ENCODE assay signal across 34 mouse cellular contexts in the genomic region with DNA sequence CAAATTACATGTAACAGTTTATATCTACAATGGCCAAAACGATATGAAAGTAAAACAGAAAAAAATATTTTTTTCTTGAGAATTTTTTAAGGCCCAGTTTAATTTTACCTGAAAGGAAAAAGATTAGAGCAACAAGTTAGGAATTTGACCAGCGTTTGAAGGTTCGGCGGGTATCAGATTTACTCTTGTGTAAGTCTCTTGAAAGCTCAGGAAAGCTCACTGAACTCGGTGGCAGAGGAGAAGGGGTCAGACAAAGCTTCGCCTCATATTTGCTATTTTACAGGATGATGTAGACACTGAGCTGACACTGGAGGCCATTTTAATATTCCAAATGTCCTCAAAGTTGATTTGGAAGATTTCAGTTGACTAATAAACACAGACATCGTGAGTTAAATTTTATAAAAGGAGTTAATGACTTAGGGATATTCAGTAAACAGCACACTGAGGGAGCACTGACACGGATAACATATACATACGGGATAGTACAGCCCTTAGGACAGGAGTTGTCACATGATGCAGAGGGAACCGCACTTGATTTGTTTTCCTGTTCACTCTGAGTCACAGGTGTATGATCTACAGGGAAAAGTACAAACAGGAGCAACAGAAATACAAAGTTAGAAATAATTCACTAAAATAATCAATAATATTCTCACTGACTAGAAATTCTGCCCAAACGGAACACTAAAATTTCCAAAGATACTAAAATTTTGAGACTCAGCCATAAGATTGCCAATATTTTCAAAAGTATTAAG.
"Had no signal": no experiment of that assay in that cellular context is flagged by ENCODE, and none has a peak within 500 bp of the region (broad histone marks: within the 10 kb centered on the region; RNA-seq: fewer than 3 reads in every experiment).

No protein-coding gene starts in this region.

- DNase-seq: heart, adult 2 months; heart, postnatal 10 days; heart, postnatal 14 days; heart, postnatal 36 days; heart, postnatal 4 days; kidney, adult 11 months; kidney, adult 18-20 months; kidney, adult 2 months; kidney, adult 8-10 months; kidney, adult 9 months; kidney, postnatal 10 days; kidney, postnatal 14 days; kidney, postnatal 25 days; kidney, postnatal 36 days; layer of hippocampus, adult 9-11 months had no signal

- H3K4me3 ChIP-seq: heart, adult 2 months; heart, embryonic 10.5 days; heart, embryonic 12.5 days; heart, embryonic 13.5 days; heart, embryonic 15.5 days; hindbrain, embryonic 10.5 days; hindbrain, embryonic 12.5 days; hindbrain, embryonic 13.5 days; hindbrain, embryonic 15.5 days; intestine, embryonic 15.5 days; kidney, embryonic 15.5 days; layer of hippocampus, adult 2 months had no signal

- H3K36me3 ChIP-seq: hindbrain, embryonic 12.5 days; hindbrain, embryonic 15.5 days had no signal

- ATAC-seq: hindbrain, embryonic 16.5 days; hindbrain, postnatal 0 days; inflammation-experienced regulatory T-cells, adult 6 months; intestine, embryonic 15.5 days; intestine, embryonic 16.5 days; intestine, postnatal 0 days had no signal

- H3K27me3 ChIP-seq: heart, embryonic 12.5 days; heart, embryonic 13.5 days; heart, embryonic 15.5 days; hindbrain, embryonic 12.5 days; hindbrain, embryonic 13.5 days; hindbrain, embryonic 15.5 days; intestine, embryonic 15.5 days; kidney, embryonic 15.5 days had no signal

- H3K9ac ChIP-seq: heart, embryonic 12.5 days; heart, embryonic 13.5 days; heart, embryonic 15.5 days; hindbrain, embryonic 12.5 days; hindbrain, embryonic 13.5 days; hindbrain, embryonic 14.5 days; hindbrain, embryonic 15.5 days; intestine, embryonic 15.5 days; kidney, embryonic 15.5 days had no signal

- H3K4me2 ChIP-seq: heart, embryonic 11.5 days; heart, embryonic 12.5 days; heart, embryonic 13.5 days; heart, embryonic 15.5 days; hindbrain, embryonic 12.5 days; hindbrain, embryonic 13.5 days; hindbrain, embryonic 14.5 days; hindbrain, embryonic 15.5 days; intestine, embryonic 15.5 days; kidney, embryonic 15.5 days had no signal

- H3K27ac ChIP-seq: heart, adult 2 months; heart, embryonic 10.5 days; heart, embryonic 13.5 days; heart, embryonic 15.5 days; hindbrain, embryonic 10.5 days; hindbrain, embryonic 12.5 days; hindbrain, embryonic 13.5 days; hindbrain, embryonic 14.5 days; hindbrain, embryonic 15.5 days; hindbrain, postnatal 0 days; intestine, embryonic 15.5 days; kidney, embryonic 15.5 days; kidney, postnatal 0 days; layer of hippocampus, adult 2 months had no signal

- H3K4me1 ChIP-seq: heart, embryonic 10.5 days; heart, embryonic 12.5 days; heart, embryonic 13.5 days; hindbrain, embryonic 10.5 days; hindbrain, embryonic 12.5 days; hindbrain, embryonic 13.5 days; hindbrain, embryonic 15.5 days; intestine, embryonic 15.5 days; kidney, embryonic 15.5 days had no signal

- H3K9me3 ChIP-seq: heart, embryonic 10.5 days; heart, embryonic 12.5 days; heart, embryonic 13.5 days; heart, embryonic 15.5 days; hindbrain, embryonic 10.5 days; hindbrain, embryonic 12.5 days; hindbrain, embryonic 13.5 days; hindbrain, embryonic 15.5 days; intestine, embryonic 15.5 days; kidney, embryonic 15.5 days had no signal
